Comparison of ENCODE assay signal across 13 mouse cellular contexts in genomic region chr11:119685910-119686659, GRCm38 (mm10).
DNase-seq lines count a peak whose midpoint lies in the region; ATAC-seq and TF ChIP-seq lines count a peak whose summit lies in the region.
"Had no signal": no experiment of that assay in that cellular context is flagged by ENCODE, and none has a peak within 500 bp of the region (broad histone marks: within the 10 kb centered on the region; RNA-seq: fewer than 3 reads in every experiment).

No protein-coding gene starts in this region.

- H3K4me1 ChIP-seq in heart, postnatal 0 days (ENCODE audit: control insufficient read depth, insufficient read depth) = peaks cover 66% of the 10 kb centered on the region
- H3K4me1 ChIP-seq in lung, embryonic 16.5 days (replicated peaks; ENCODE audit: control insufficient read depth, insufficient read depth, low read length) = peaks cover 22% of the 10 kb centered on the region

- no peak overlapping the region for H3K4me3 ChIP-seq in heart, postnatal 0 days (ENCODE audit: low read depth, low read length)
- no peak overlapping the region for H3K4me3 ChIP-seq in lung, embryonic 16.5 days (ENCODE audit: low read length)
- H3K4me3 ChIP-seq: erythroblast, embryonic 14.5 days had no signal

- no peak for TF ChIP-seq CTCF in heart, postnatal 0 days (IDR thresholded peaks at IDR 0.05; ENCODE audit: low read depth)
- TF ChIP-seq CTCF in brain, embryonic 14.5 days (IDR thresholded peaks at IDR 0.05; ENCODE audit: borderline replicate concordance, extremely low read depth, insufficient read depth, insufficient read length) = no peak

- no peaks in the 10 kb centered on the region for H3K36me3 ChIP-seq in heart, postnatal 0 days (replicated peaks; ENCODE audit: control insufficient read depth, insufficient read depth, low read length)
- H3K36me3 ChIP-seq in lung, embryonic 16.5 days (ENCODE audit: control insufficient read depth, insufficient read depth, low read length) = no peaks in the 10 kb centered on the region

- TF ChIP-seq POLR2A in brain, embryonic 14.5 days (IDR thresholded peaks at IDR 0.05; ENCODE audit: borderline replicate concordance, extremely low read depth, insufficient read depth, insufficient read length, poor library complexity, severe bottlenecking) = no peak

- H3K4me2 ChIP-seq in heart, postnatal 0 days (ENCODE audit: low read depth, low read length) = 0 out of 2 replicates have a peak overlapping the region, but pooled peaks have one; percentile 24
- no peak overlapping the region for H3K4me2 ChIP-seq in lung, embryonic 16.5 days (ENCODE audit: low read depth, low read length)

- H3K27me3 ChIP-seq in heart, postnatal 0 days (ENCODE audit: control insufficient read depth, insufficient read depth, low read length) = no peaks in the 10 kb centered on the region
- H3K27me3 ChIP-seq in lung, embryonic 16.5 days (ENCODE audit: control insufficient read depth, insufficient read depth, low read depth, low read length) = no peaks in the 10 kb centered on the region

- 55% methylated on average over 2 of the region's 2 CpGs for WGBS in heart, postnatal 0 days
- WGBS in lung, embryonic 16.5 days = 49% methylated on average over 2 of the region's 2 CpGs

- H3K9me3 ChIP-seq in heart, postnatal 0 days (replicated peaks; ENCODE audit: control insufficient read depth, low read length) = no peaks in the 10 kb centered on the region
- no peaks in the 10 kb centered on the region for H3K9me3 ChIP-seq in lung, embryonic 16.5 days (ENCODE audit: control insufficient read depth, low read length)

- ATAC-seq in heart, postnatal 0 days (ENCODE audit: insufficient read depth, low read depth) = no peak
- no peak for ATAC-seq in lung, embryonic 16.5 days (ENCODE audit: low read depth)

- H3K9ac ChIP-seq in heart, postnatal 0 days (replicated peaks; ENCODE audit: low read depth, low read length) = no peak overlapping the region
- H3K9ac ChIP-seq in lung, embryonic 16.5 days (ENCODE audit: low read length) = no peak overlapping the region

- H3K27ac ChIP-seq in heart, postnatal 0 days (ENCODE audit: low read depth) = 0 out of 2 replicates have a peak overlapping the region, but pooled peaks have one; percentile 39
- H3K27ac ChIP-seq in lung, embryonic 16.5 days (ENCODE audit: low read length) = peak overlapping the region; percentile 60

- no peak for TF ChIP-seq EP300 in heart, postnatal 0 days (IDR thresholded peaks at IDR 0.05; ENCODE audit: low read depth)

- DNase-seq in adrenal gland, adult (ENCODE audit: inconsistent age in 2 of 2, low spot score in 1 of 2) = peak; percentile 34 to 62
- DNase-seq in adrenal gland, adult 8-10 months = no peak
- DNase-seq in heart, postnatal 0 days (ENCODE audit: low spot score) = no peak
- DNase-seq in heart, adult 8-10 months (ENCODE audit: low spot score) = no peak
- DNase-seq in lung, adult 18-20 months = no peak
- DNase-seq in brain, embryonic 14.5 days (ENCODE audit: low read depth) = peak; percentile 50
- DNase-seq in testis, postnatal 10 days (ENCODE audit: low spot score) = no peak
- DNase-seq: gastrocnemius, postnatal 14 days; liver; spleen, adult 18-20 months; thymus, postnatal 36 days had no signal

Comparison
In these comparisons a context has a peak if more than half of its experiments do, and no peak if none do; other contexts are left out.
1. DNase-seq: peak in adrenal gland, adult (2 of 2) and brain, embryonic 14.5 days (single experiment); none in adrenal gland, adult 8-10 months (single experiment), heart, postnatal 0 days (single experiment), heart, adult 8-10 months (single experiment), lung, adult 18-20 months (0 of 2) and testis, postnatal 10 days (single experiment).